Mouse (Mus musculus) thymus, postnatal 4 days (tissue): Measurements from ENCODE around the gene Setd1b.

Experiments used
- DNase-seq: peaks from one replicate; pipeline ENCODE4 v3.0.0; 2021

Setd1b gene

GRCm38 (mm10) chr5:123128426-123129169 lies 13.4 kb upstream of the Setd1b start:
- peak; percentile 83 for DNase-seq

- DNase-seq: no peak
These were observed 12.7 kb upstream of the Setd1b start for GRCm38 (mm10) chr5:123129170-123129757.

- DNase-seq: no peak
These were observed 11.8 kb upstream of the Setd1b start for GRCm38 (mm10) chr5:123130030-123130813.

- no peak for DNase-seq
These were observed 11.2 kb upstream of the Setd1b start for GRCm38 (mm10) chr5:123130814-123131148.

GRCm38 (mm10) chr5:123132308-123133071 lies 9.5 kb upstream of the Setd1b start, which contains the start of gene Rhof:
TSS of gene Rhof (minus strand) at chr5:123132692.
- peak; percentile 96 for DNase-seq

GRCm38 (mm10) chr5:123133083-123133783 lies 8.8 kb upstream of the Setd1b start:
- peak; percentile 90 for DNase-seq

- DNase-seq: no peak
These were observed 8.2 kb upstream of the Setd1b start for GRCm38 (mm10) chr5:123133784-123134143.

- peak; percentile 24 for DNase-seq
These were observed 7.7 kb upstream of the Setd1b start for GRCm38 (mm10) chr5:123134186-123134874.

GRCm38 (mm10) chr5:123134875-123135382 lies 7.1 kb upstream of the Setd1b start:
- DNase-seq: no peak

GRCm38 (mm10) chr5:123135471-123136360 lies 6.3 kb upstream of the Setd1b start:
- DNase-seq: peak; percentile 55

- peak; percentile 77 for DNase-seq
These were observed 5.5 kb upstream of the Setd1b start for GRCm38 (mm10) chr5:123136361-123137043.

- DNase-seq: peak; percentile 78
These were observed 4.7 kb upstream of the Setd1b start for GRCm38 (mm10) chr5:123137044-123137909.

- no peak for DNase-seq
These were observed 4.1 kb upstream of the Setd1b start for GRCm38 (mm10) chr5:123137910-123138229.

- DNase-seq: peak; percentile 68
These were observed 3.6 kb upstream of the Setd1b start for GRCm38 (mm10) chr5:123138230-123138911.

- peak; percentile 82 for DNase-seq
These were observed 2.9 kb upstream of the Setd1b start for GRCm38 (mm10) chr5:123138953-123139721.

- DNase-seq: peak; percentile 57
These were observed 2.0 kb upstream of the Setd1b start for GRCm38 (mm10) chr5:123139722-123140627.
